Mouse (Mus musculus): Measurements from ENCODE around the gene Atoh8. TPM values are rescaled to one million over a fixed set of nuclear protein-coding genes. Genes with fewer than 3 reads are reported as not detected.

The Atoh8 gene
- polyA plus RNA-seq, 1 experiment from 2014 or later, result 4.7 TPM

- no peaks in the 10 kb centered on the region for H3K36me3 ChIP-seq (ENCODE audit: control insufficient read depth, insufficient read depth, low read length)
- H3K27me3 ChIP-seq (replicated peaks; ENCODE audit: control insufficient read depth, insufficient read depth, low read length), result no peaks in the 10 kb centered on the region
- H3K27ac ChIP-seq (ENCODE audit: low read depth, low read length), result no peak overlapping the region
- no peak overlapping the region for H3K4me2 ChIP-seq (ENCODE audit: low read length)
- no peak overlapping the region for H3K9ac ChIP-seq (ENCODE audit: low read depth, low read length)
- no peaks in the 10 kb centered on the region for H3K4me1 ChIP-seq (ENCODE audit: control insufficient read depth, insufficient read depth, low read depth, low read length)
- H3K4me3 ChIP-seq (ENCODE audit: low read length), result no peak overlapping the region
- WGBS, result 83% methylated on average over 12 of the region's 12 CpGs
- no peaks in the 10 kb centered on the region for H3K9me3 ChIP-seq (ENCODE audit: control insufficient read depth, low read length)
- no peak for ATAC-seq
Measured at GRCm38 (mm10) chr6:72179562-72180502, 55.5 kb downstream of the Atoh8 start.

- no peak for ATAC-seq
- H3K9ac ChIP-seq (ENCODE audit: low read depth, low read length), result no peak overlapping the region
- no peaks in the 10 kb centered on the region for H3K4me1 ChIP-seq (ENCODE audit: control insufficient read depth, insufficient read depth, low read depth, low read length)
- no peak overlapping the region for H3K4me2 ChIP-seq (ENCODE audit: low read length)
- WGBS, result 93% methylated on average over 3 of the region's 3 CpGs
- H3K27ac ChIP-seq (ENCODE audit: low read depth, low read length), result no peak overlapping the region
- H3K36me3 ChIP-seq (ENCODE audit: control insufficient read depth, insufficient read depth, low read length), result no peaks in the 10 kb centered on the region
- no peak overlapping the region for H3K4me3 ChIP-seq (ENCODE audit: low read length)
- no peaks in the 10 kb centered on the region for H3K27me3 ChIP-seq (replicated peaks; ENCODE audit: control insufficient read depth, insufficient read depth, low read length)
- H3K9me3 ChIP-seq (ENCODE audit: control insufficient read depth, low read length), result no peaks in the 10 kb centered on the region
Measured at GRCm38 (mm10) chr6:72179006-72179405, 56.4 kb downstream of the Atoh8 start.

DNA sequence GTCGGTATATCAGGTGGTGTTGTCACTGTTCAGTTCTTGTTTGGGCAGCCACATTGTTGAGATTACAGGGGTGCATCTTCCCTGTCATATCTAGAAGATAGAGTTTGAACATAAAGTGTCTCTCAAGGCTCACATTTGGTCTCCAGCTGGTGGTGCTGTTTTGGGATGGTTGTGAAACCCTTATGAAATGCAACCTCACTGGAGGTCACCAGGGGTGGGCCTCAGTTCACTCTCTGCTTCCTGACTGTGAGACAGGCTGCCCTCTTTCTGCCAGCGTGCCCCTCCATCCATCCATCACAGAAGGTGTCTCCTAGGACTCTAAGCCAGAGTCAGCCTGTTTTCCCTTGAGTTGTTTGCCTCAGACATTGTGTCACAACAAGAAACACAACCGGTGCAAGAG, 58.0 kb downstream of the Atoh8 start:
- no peaks in the 10 kb centered on the region for H3K9me3 ChIP-seq (ENCODE audit: control insufficient read depth, low read length)
- H3K9ac ChIP-seq (ENCODE audit: low read depth, low read length), result no peak overlapping the region
- WGBS, result 72% methylated on average over 3 of the region's 3 CpGs
- H3K4me3 ChIP-seq (ENCODE audit: low read length), result no peak overlapping the region
- H3K4me2 ChIP-seq (ENCODE audit: low read length), result no peak overlapping the region
- H3K27me3 ChIP-seq (replicated peaks; ENCODE audit: control insufficient read depth, insufficient read depth, low read length), result no peaks in the 10 kb centered on the region
- H3K27ac ChIP-seq (ENCODE audit: low read depth, low read length), result no peak overlapping the region
- H3K36me3 ChIP-seq (ENCODE audit: control insufficient read depth, insufficient read depth, low read length), result no peaks in the 10 kb centered on the region
- no peaks in the 10 kb centered on the region for H3K4me1 ChIP-seq (ENCODE audit: control insufficient read depth, insufficient read depth, low read depth, low read length)
- ATAC-seq, result no peak

DNA sequence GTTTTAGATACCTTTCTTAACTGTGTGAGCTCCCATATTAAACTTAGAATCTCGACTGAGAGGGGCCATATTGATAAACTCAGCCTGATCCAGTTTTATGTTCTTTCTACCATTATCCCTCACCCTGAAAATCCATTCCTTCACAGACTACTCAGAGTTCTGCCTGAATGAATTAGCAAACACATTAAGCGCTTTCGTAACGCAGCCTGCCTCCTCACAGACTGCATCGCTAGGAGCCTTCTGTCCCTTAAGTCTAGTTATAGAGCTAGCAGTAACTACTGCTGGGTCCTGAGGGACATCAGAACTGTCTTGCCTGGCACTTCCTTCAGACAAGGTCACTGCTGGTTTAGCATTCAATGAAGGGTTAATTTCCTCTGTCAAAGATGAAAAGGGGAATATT, 59.4 kb downstream of the Atoh8 start:
- H3K27me3 ChIP-seq (replicated peaks; ENCODE audit: control insufficient read depth, insufficient read depth, low read length), result no peaks in the 10 kb centered on the region
- H3K4me2 ChIP-seq (ENCODE audit: low read length), result no peak overlapping the region
- no peak overlapping the region for H3K4me3 ChIP-seq (ENCODE audit: low read length)

DNA sequence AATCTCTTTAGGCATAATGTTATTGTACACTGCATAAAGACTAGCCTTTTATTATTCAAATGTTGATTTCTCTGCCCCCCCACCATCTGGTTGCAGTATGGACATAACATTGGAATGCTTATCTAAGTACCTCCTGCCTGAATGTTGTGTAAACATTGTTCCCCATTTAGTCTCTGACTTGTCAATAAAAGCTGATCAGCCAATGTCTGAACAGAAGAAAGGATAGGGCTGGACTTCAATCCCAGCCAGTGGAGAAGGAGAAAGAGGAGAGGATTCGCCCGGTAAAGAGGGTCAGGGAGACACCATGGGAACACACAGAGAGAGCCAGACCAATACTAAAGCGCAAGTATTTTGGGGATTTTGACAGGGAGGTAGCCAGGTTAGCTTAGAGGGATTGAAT, 60.0 kb downstream of the Atoh8 start:
- no peaks in the 10 kb centered on the region for H3K4me1 ChIP-seq (ENCODE audit: control insufficient read depth, insufficient read depth, low read depth, low read length)
- no peak overlapping the region for H3K4me3 ChIP-seq (ENCODE audit: low read length)
- no peak overlapping the region for H3K27ac ChIP-seq (ENCODE audit: low read depth, low read length)
- H3K36me3 ChIP-seq (ENCODE audit: control insufficient read depth, insufficient read depth, low read length), result no peaks in the 10 kb centered on the region
- 45% methylated on average over 3 of the region's 3 CpGs for WGBS
- H3K4me2 ChIP-seq (ENCODE audit: low read length), result no peak overlapping the region
- ATAC-seq, result no peak
- H3K27me3 ChIP-seq (replicated peaks; ENCODE audit: control insufficient read depth, insufficient read depth, low read length), result no peaks in the 10 kb centered on the region
- H3K9ac ChIP-seq (ENCODE audit: low read depth, low read length), result no peak overlapping the region
- no peaks in the 10 kb centered on the region for H3K9me3 ChIP-seq (ENCODE audit: control insufficient read depth, low read length)

More for the DNA sequence above, 59.4 kb downstream of the Atoh8 start:
- H3K27ac ChIP-seq (ENCODE audit: low read depth, low read length), result no peak overlapping the region
- H3K9ac ChIP-seq (ENCODE audit: low read depth, low read length), result no peak overlapping the region
- H3K9me3 ChIP-seq (ENCODE audit: control insufficient read depth, low read length), result no peaks in the 10 kb centered on the region
- ATAC-seq, result no peak
- no peaks in the 10 kb centered on the region for H3K4me1 ChIP-seq (ENCODE audit: control insufficient read depth, insufficient read depth, low read depth, low read length)
- 56% methylated on average over 5 of the region's 5 CpGs for WGBS
- no peaks in the 10 kb centered on the region for H3K36me3 ChIP-seq (ENCODE audit: control insufficient read depth, insufficient read depth, low read length)

DNA sequence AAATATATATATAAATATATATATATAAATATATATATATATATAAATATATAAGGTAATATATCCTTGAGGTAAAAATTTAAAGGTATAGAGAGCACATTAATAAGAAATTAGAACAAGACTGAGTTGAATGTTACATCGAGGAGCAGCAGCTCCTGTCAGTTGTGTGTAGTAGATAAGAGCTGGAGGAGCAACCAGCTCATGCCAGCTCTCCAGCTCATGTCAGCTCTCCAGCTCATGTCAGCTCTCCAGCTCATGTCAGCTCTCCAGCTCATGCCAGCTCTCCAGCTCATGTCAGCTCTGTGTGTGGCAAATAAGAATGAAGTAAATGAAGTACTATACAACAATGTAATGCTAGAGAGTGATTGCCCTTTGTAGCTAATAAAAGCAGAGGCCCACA, 62.0 kb downstream of the Atoh8 start:
- H3K9me3 ChIP-seq (ENCODE audit: control insufficient read depth, low read length), result no peaks in the 10 kb centered on the region
- no peak overlapping the region for H3K9ac ChIP-seq (ENCODE audit: low read depth, low read length)
- 84% methylated on average over 1 of the region's 1 CpGs for WGBS
- no peaks in the 10 kb centered on the region for H3K27me3 ChIP-seq (replicated peaks; ENCODE audit: control insufficient read depth, insufficient read depth, low read length)
- no peak overlapping the region for H3K4me2 ChIP-seq (ENCODE audit: low read length)
- no peak overlapping the region for H3K27ac ChIP-seq (ENCODE audit: low read depth, low read length)
- H3K36me3 ChIP-seq (ENCODE audit: control insufficient read depth, insufficient read depth, low read length), result no peaks in the 10 kb centered on the region
- no peak for ATAC-seq
- no peaks in the 10 kb centered on the region for H3K4me1 ChIP-seq (ENCODE audit: control insufficient read depth, insufficient read depth, low read depth, low read length)
- H3K4me3 ChIP-seq (ENCODE audit: low read length), result no peak overlapping the region

- Histone ChIP-seq H3K36me3 (ENCODE audit: control insufficient read depth, insufficient read depth, low read length) (no peaks in the 10 kb centered on the region), H3K4me1 (ENCODE audit: control insufficient read depth, insufficient read depth, low read depth, low read length) (no peaks in the 10 kb centered on the region), H3K9ac (ENCODE audit: low read depth, low read length) (no peak overlapping the region), H3K9me3 (ENCODE audit: control insufficient read depth, low read length) (no peaks in the 10 kb centered on the region), H3K4me3 (ENCODE audit: low read length) (no peak overlapping the region), H3K27me3 (replicated peaks; ENCODE audit: control insufficient read depth, insufficient read depth, low read length) (no peaks in the 10 kb centered on the region), H3K27ac (ENCODE audit: low read depth, low read length) (no peak overlapping the region), H3K4me2 (ENCODE audit: low read length) (no peak overlapping the region)
- WGBS, result 82% methylated on average over 3 of the region's 3 CpGs
- no peak for ATAC-seq
Measured at GRCm38 (mm10) chr6:72171391-72171790, 64.0 kb downstream of the Atoh8 start.

DNA sequence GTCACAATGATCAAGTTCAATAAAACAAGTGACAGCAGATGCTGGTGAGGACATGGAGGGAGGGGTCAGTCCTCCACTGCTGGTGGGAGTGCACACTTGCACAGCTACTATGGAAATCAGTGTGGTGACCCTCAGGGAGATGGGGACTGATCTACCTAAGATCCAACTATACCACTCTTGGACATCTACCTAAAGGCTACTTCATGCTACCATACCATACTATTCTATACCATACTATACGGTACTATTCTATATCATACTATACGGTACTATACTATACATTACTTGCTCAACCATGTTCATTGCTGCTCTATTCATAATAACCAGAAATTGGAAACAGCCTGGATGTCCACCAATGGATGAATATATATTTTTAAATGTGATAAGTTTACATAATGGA, 69.5 kb downstream of the Atoh8 start:
- ATAC-seq, result no peak
- 47% methylated on average over 2 of the region's 2 CpGs for WGBS
- no peaks in the 10 kb centered on the region for H3K27me3 ChIP-seq (replicated peaks; ENCODE audit: control insufficient read depth, insufficient read depth, low read length)
- no peak overlapping the region for H3K27ac ChIP-seq (ENCODE audit: low read depth, low read length)
- no peak overlapping the region for H3K9ac ChIP-seq (ENCODE audit: low read depth, low read length)
- peaks cover 3% of the 10 kb centered on the region; the same call in 1 of the 2 replicates for H3K4me1 ChIP-seq (ENCODE audit: control insufficient read depth, insufficient read depth, low read depth, low read length)
- no peak overlapping the region for H3K4me3 ChIP-seq (ENCODE audit: low read length)
- no peaks in the 10 kb centered on the region for H3K36me3 ChIP-seq (ENCODE audit: control insufficient read depth, insufficient read depth, low read length)
- no peaks in the 10 kb centered on the region for H3K9me3 ChIP-seq (ENCODE audit: control insufficient read depth, low read length)
- no peak overlapping the region for H3K4me2 ChIP-seq (ENCODE audit: low read length)

DNA sequence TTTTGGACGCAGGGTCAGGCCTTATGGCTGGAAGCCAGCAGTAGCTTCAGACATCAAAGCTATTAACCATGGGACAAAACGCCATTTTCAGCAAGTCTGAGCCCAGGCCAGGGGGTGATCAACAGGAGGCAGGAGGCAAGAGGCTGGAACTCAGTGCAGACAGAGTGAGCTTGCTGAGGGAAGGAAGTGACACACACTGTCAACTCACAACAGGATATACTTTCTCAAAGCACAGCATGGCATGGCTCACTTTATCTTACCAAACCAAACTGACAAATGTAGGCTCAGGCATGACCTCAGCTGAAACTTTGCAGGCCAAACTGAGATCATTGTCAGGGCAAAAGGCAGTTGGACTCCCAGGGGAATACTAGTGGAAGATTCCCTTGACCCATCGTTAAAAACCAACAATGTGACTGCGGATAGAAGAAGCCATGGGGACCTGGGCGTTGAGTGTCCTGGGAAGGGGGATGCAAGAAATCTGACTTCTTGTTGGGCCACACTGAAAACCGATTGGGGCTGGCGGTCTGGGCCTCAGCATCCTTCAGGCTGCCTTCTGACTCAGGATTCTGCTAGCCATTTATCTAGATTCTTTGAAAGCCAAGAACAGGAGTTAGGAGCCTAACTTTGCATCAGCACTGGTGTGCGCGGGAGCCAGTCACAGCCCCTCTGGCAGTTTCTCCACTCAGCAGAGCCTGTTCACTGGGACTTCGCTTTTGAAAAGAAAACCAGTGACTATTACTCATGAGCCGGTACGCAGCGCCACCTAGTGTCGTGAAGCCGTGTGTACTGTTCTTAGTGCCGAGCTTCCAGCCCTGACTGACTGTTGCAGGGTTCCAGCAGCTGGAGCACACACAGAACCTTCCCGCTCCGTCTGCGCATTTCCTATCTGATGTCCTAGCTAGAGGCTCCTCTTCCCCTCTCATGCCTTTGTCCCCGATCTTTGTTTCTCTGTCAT, 70.8 kb downstream of the Atoh8 start:
- Histone ChIP-seq H3K36me3 (ENCODE audit: control insufficient read depth, insufficient read depth, low read length) (no peaks in the 10 kb centered on the region), H3K4me3 (ENCODE audit: low read length) (no peak overlapping the region), H3K27me3 (replicated peaks; ENCODE audit: control insufficient read depth, insufficient read depth, low read length) (no peaks in the 10 kb centered on the region), H3K4me2 (ENCODE audit: low read length) (no peak overlapping the region), H3K4me1 (ENCODE audit: control insufficient read depth, insufficient read depth, low read depth, low read length) (peaks cover 3% of the 10 kb centered on the region; the same call in 1 of the 2 replicates), H3K9ac (ENCODE audit: low read depth, low read length) (peak overlapping the region; percentile 33; the same call in 1 of the 2 replicates), H3K27ac (ENCODE audit: low read depth, low read length) (no peak overlapping the region), H3K9me3 (ENCODE audit: control insufficient read depth, low read length) (no peaks in the 10 kb centered on the region)
- peak; percentile 95 for ATAC-seq
- 18% methylated on average over 20 of the region's 20 CpGs for WGBS
